Mouse (Mus musculus) liver, embryonic 11.5 days (tissue): Measurements from ENCODE around the gene Scg5. TPM values are rescaled to one million over a fixed set of nuclear protein-coding genes. Genes with fewer than 3 reads are reported as not detected.

Experiments
- ATAC-seq: fragments of 200-750 bp; cut with Nextera tagmentation; replicated peaks from 2 replicates; pipeline ENCODE4 v1.8.0; 2017; ENCODE audit warnings: moderate number of reproducible peaks, mild to moderate bottlenecking, moderate TSS enrichment, moderate library complexity; ENCODE audit not compliant: low FRiP score
- DNase-seq: peaks from one replicate; pipeline ENCODE4 v3.0.0-alpha.2; 2017; ENCODE audit warnings: low spot score
- H3K27ac ChIP-seq: fragments of 300-500 bp; sonication (generic); 2 replicates; pipeline ENCODE4 v1.5.1; 2014; ENCODE audit warnings: mild to moderate bottlenecking, low read depth, low read length, control low read depth
- H3K27me3 ChIP-seq: fragments of 300-500 bp; sonication (generic); replicated peaks from 2 replicates; pipeline ENCODE4 v1.6.1; 2014; ENCODE audit warnings: low read length, mixed read lengths; ENCODE audit not compliant: control insufficient read depth, insufficient read depth
- H3K36me3 ChIP-seq: fragments of 300-500 bp; sonication (generic); 2 replicates; pipeline ENCODE4 v1.6.1; 2014; ENCODE audit warnings: mild to moderate bottlenecking, low read length, moderate library complexity, mixed read lengths; ENCODE audit not compliant: control insufficient read depth, insufficient read depth
- H3K4me1 ChIP-seq: fragments of 300-500 bp; sonication (generic); replicated peaks from 2 replicates; pipeline ENCODE4 v1.6.1; 2014; ENCODE audit warnings: low read length, mixed read lengths; ENCODE audit not compliant: control insufficient read depth, insufficient read depth
- H3K4me2 ChIP-seq: fragments of 300-500 bp; sonication (generic); 2 replicates; pipeline ENCODE4 v1.6.1; 2014; ENCODE audit warnings: mild to moderate bottlenecking, control low read depth, moderate library complexity
- H3K4me3 ChIP-seq: fragments of 300-500 bp; sonication (generic); 2 replicates; pipeline ENCODE4 v1.5.1; 2014; ENCODE audit warnings: low read depth, low read length, control low read depth
- H3K9ac ChIP-seq: fragments of 300-500 bp; sonication (generic); 2 replicates; pipeline ENCODE4 v1.6.1; 2014; ENCODE audit warnings: low read depth, low read length, control low read depth
- H3K9me3 ChIP-seq: fragments of 300-500 bp; sonication (generic); 2 replicates; pipeline ENCODE4 v1.6.1; 2016; ENCODE audit warnings: low read length, inconsistent platforms, mixed read lengths; ENCODE audit not compliant: control insufficient read depth
- WGBS: fragments of 180-500 bp; shearing (Covaris S2); extraction: QIAGEN DNeasy Blood & Tissue Kit; methylation state at CpG from one replicate; pipeline ENCODE4 v1.1.7; 2014; 5-methylcytosine and 5-hydroxymethylcytosine counted together
- polyA plus RNA-seq: library from polyadenylated mRNA; unstranded; fragments of >200 nt; fragmentation: Nextera tagmentation; extraction: Ambion mirVana; gene quantifications from 2 replicates; pipeline ENCODE4 v1.2.1, GENCODE M21; 2014

Gene Scg5
- polyA plus RNA-seq, 1 experiment from 2014 or later, result 0.32 TPM

DNA sequence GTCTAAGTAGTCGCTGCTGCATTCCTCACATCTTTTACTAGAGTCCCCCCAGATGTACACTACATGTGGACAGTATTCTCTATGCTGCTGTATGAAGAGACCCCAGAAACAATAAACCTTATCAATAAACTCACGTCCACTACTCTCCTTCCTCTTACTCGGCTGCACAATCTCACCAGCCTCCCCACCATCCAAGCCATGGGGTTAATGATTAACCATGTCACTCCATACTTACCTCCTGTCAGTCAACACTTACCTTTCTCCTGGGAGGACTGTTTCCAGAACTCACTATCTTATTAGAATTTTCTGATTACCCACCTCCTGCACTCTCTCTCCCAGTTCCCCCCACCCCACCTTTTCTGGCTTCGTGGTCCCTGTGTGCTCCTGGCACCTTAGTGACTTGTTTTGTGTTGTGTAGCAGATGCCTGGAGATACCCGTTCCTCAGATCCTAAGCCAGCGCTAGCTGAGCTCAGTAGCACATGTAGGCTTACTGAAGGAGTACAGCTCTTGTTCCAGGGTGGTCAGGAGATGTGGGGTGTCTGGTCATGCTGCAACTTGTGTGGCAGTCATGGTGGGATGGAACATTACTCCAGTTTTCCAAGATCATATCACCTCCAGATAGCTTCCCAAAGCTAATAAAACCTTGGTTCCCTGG lies 54.6 kb downstream of the Scg5 start:
- Histone ChIP-seq H3K36me3 (no peaks in the 10 kb centered on the region), H3K4me2 (no peak overlapping the region), H3K9me3 (no peaks in the 10 kb centered on the region), H3K9ac (no peak overlapping the region), H3K27ac (no peak overlapping the region), H3K27me3 (no peaks in the 10 kb centered on the region), H3K4me1 (no peaks in the 10 kb centered on the region), H3K4me3 (no peak overlapping the region)
- no peak; the same call in 1 of the 2 replicates for ATAC-seq
- DNase-seq, result no peak
- 48% methylated on average over 6 of the region's 6 CpGs for WGBS

- H3K27ac ChIP-seq, result no peak overlapping the region
- no peaks in the 10 kb centered on the region for H3K36me3 ChIP-seq
- ATAC-seq (no peak), DNase-seq (no peak)
- H3K4me1 ChIP-seq, result no peaks in the 10 kb centered on the region
- 77% methylated on average over 8 of the region's 8 CpGs for WGBS
- H3K27me3 ChIP-seq, result no peaks in the 10 kb centered on the region
- no peak overlapping the region for H3K4me2 ChIP-seq
- H3K9me3 ChIP-seq, result no peaks in the 10 kb centered on the region
- H3K9ac ChIP-seq, result no peak overlapping the region
- H3K4me3 ChIP-seq, result no peak overlapping the region
Observed at GRCm38 (mm10) chr2:113768541-113769303, 60.2 kb downstream of the Scg5 start.

DNA sequence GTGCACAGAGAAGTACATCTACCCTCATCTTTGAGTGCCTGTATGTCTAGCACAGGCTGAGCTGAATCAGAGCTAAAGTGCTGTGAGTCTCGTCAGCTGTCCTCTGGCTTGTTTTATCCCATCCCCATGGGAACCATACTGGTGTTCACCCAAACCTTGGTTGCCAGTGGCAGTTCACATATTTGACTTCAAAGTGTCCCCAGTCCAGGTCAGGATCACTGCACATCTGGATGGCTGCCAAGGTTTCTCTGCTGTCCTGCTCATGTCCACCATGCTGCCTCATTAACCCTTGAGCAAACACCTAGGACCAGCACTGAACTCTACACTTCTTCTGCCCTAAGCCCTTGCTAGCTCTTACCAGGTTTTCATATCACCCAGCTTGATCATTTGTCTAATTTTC lies 63.0 kb downstream of the Scg5 start:
- Histone ChIP-seq H3K36me3 (no peaks in the 10 kb centered on the region), H3K9ac (no peak overlapping the region), H3K4me3 (no peak overlapping the region), H3K4me1 (no peaks in the 10 kb centered on the region), H3K27ac (no peak overlapping the region), H3K9me3 (no peaks in the 10 kb centered on the region), H3K4me2 (no peak overlapping the region), H3K27me3 (no peaks in the 10 kb centered on the region)
- DNase-seq (no peak), ATAC-seq (peak; percentile 31; the same call in 1 of the 2 replicates)
- WGBS, result 48% methylated on average over 1 of the region's 1 CpGs

- Histone ChIP-seq H3K27me3 (peaks cover 4% of the 10 kb centered on the region), H3K9ac (no peak overlapping the region), H3K9me3 (no peaks in the 10 kb centered on the region), H3K4me3 (no peak overlapping the region), H3K4me1 (no peaks in the 10 kb centered on the region), H3K27ac (no peak overlapping the region), H3K4me2 (no peak overlapping the region), H3K36me3 (no peaks in the 10 kb centered on the region)
- WGBS, result 75% methylated on average over 5 of the region's 5 CpGs
- no peak for DNase-seq
- ATAC-seq, result no peak
Observed at GRCm38 (mm10) chr2:113764968-113765367, 64.0 kb downstream of the Scg5 start.

DNA sequence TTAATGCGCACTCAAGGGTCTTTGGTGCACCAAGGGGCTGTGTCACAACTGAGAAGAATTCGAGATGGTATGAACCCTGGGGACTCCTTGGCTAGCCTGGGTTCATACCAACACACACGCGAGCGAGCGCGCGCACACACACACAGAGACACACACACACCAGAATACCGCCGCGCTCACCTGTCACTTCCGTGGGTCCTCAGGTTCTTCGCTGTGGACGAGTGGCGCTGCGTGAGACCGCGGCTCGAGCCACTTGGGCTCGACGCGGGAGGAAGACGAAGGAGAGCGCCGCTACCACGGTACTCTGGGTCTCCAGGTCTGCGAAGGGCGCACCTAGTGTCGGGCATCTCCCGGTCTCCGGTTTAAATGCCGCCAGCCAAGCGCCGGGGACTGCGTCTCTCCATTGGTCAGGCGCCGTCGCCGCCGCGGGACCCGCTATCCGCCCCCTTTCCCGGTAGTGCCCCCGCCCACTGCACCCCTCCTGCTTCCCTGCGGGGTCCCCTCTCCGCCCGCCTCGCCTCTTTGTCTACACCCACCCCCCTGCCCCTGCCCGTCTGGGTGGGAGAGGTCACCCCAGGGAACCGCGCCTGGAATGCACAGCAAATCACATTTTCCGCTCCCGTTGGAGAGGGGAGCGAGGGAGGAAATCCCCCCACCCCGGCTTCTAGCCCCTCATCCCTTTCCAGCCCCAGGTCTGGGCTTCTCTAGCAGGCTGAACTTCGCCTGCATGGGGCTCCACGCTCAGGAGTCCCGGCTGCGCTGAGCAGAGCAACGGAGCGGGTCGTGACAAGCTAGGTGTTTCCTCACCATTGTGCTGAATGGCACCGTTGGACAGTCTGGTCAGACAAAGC lies 70.4 kb downstream of the Scg5 start, which contains the start of gene Grem1:
Gene Grem1 (minus strand): TSS at position 336 of the 851 bp plus-strand sequence.
- peak; percentile 34 for DNase-seq
- peaks cover 42% of the 10 kb centered on the region for H3K27me3 ChIP-seq

GRCm38 (mm10) chr2:113757525-113758310 lies 71.2 kb downstream of the Scg5 start:
- H3K36me3 ChIP-seq, result no peaks in the 10 kb centered on the region
- no peak overlapping the region for H3K9ac ChIP-seq
- ATAC-seq, result 0 out of 2 replicates have a peak, but pooled peaks have one; percentile 30
- peak overlapping the region; percentile 32 for H3K4me3 ChIP-seq
- H3K27me3 ChIP-seq, result peaks cover 42% of the 10 kb centered on the region
- peak overlapping the region; percentile 65 for H3K4me2 ChIP-seq
- H3K4me1 ChIP-seq, result no peaks in the 10 kb centered on the region
- 1% methylated on average over 47 of the region's 47 CpGs for WGBS
- no peaks in the 10 kb centered on the region for H3K9me3 ChIP-seq
- peak; percentile 45 for DNase-seq
- H3K27ac ChIP-seq, result no peak overlapping the region

More for the DNA sequence above, 70.4 kb downstream of the Scg5 start, which contains the start of gene Grem1:
- Histone ChIP-seq H3K9me3 (no peaks in the 10 kb centered on the region), H3K4me2 (peak within 1 kb of the TSS; percentile 65), H3K4me1 (no peaks in the 10 kb centered on the region), H3K36me3 (no peaks in the 10 kb centered on the region), H3K4me3 (peak within 1 kb of the TSS; percentile 32), H3K9ac (no peak within 1 kb of the TSS), H3K27ac (no peak within 1 kb of the TSS)
- 1% methylated on average over 62 of the region's 64 CpGs for WGBS
- 0 out of 2 replicates have a peak, but pooled peaks have one; percentile 19 for ATAC-seq

DNA sequence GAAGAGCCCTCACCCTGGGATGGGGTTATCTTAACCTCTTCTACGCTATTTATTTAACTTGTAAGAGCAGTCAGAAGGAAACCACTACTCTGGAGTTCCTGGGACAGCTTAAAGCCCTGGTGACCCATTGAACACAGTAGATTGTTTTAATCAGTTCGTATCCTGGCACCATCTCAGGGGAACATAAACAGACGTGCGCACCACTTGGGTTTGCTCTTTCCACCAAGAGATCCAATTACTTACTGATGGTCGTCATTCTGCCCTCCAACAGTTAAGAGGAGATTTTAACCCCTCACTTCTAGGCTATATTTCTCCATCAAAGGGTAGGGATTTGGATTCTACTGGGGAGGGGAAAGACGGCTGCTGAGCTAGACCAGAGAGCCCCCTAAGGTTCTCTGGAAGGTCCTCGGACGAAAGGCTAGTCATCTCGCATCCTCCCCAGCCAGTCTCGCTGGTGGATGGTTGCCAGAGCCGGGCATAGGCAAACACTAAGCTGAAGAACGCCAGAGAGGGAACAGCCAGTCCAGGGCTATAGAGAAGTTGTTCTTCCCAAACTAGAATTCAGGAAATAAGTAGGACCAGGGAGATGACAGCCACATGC lies 71.9 kb downstream of the Scg5 start:
- 5% methylated on average over 12 of the region's 12 CpGs for WGBS
- Histone ChIP-seq H3K27ac (no peak overlapping the region), H3K4me1 (no peaks in the 10 kb centered on the region), H3K9ac (no peak overlapping the region), H3K36me3 (no peaks in the 10 kb centered on the region), H3K4me3 (peak overlapping the region; percentile 32; the same call in 1 of the 2 replicates), H3K9me3 (no peaks in the 10 kb centered on the region), H3K27me3 (peaks cover 42% of the 10 kb centered on the region), H3K4me2 (peak overlapping the region; percentile 65)
- ATAC-seq (peak; percentile 30; the same call in 1 of the 2 replicates), DNase-seq (no peak)
